Mouse (Mus musculus) retina, embryonic 14.5 days (tissue): Measurements from ENCODE around the gene Hcst.

ENCODE experiments used
- DNase-seq: peaks from one replicate; pipeline ENCODE4 v3.0.0-alpha.2; 2015; ENCODE audit warnings: low spot score

The Hcst gene

DNA sequence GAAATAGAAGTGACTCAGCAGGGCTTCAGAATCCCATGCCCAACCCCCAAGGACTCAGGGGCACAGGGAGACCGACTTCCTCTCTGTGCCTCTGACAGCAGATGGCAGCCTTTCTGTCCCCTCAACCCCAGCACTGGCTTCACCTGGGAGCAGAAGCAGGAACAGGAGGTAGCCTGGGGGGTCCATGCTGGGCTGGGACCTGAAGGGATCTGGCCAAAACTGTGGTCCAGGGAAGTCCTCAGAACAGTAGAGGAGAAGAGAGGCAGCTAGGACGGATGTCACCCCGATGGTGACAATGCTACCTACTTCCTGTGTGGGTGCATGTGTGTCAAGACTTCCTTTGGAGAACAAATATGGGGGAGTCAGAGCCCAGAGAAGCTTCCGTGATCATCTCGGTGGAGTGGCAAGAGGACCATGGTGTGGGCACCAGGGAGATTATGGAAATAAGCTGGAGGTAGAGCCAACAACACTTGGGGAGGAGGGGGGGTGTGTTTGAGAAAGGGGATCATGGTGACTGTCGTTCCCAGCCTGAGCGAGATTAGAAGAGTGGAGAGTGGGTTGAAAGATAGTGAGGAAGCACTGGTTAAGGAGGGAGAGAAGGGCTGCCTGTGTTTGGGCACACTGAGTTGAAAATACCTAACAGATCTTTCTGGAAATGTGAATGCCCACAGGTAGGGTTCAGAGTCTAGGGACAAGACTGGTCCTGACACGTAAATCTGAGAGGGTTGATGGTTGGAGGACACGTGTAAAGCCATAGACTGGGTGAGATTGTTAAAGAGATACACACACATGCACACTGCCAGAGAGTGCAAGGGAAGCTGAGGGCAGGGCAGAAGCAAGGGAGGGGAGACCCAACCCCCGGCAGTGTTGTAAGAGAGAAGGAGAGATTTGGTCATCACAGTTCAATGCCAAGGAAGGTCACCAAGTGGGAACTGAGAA, at the start of gene Hcst:
TSS of gene Hcst (minus strand) at position 294 of the 939 bp plus-strand sequence.
- DNase-seq = no peak

DNA sequence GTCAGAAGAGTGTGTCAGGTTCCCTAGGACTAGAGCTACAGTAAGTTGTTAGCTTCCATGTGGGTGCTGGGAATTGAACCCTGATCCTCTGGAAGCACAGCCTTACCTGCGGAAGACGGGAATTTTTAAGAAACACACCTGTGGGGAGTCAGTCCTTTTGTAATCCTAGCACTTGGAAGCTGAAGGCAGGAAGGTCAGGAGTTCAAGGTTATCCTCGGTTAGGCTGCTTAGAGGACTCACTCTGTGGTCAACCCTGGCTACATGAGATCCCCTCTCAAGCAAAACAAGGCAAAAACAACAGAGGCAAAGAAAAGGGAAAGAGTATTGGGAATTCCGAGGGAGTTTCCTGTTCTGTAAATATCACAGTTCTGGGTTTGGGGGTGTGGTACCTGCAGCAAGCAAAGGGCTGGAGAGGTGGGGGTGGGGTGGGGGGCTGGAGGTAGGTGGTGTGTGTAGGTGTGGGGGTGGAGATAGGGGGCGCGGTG, 45.2 kb upstream of the Hcst start:
- no peak for DNase-seq

DNA sequence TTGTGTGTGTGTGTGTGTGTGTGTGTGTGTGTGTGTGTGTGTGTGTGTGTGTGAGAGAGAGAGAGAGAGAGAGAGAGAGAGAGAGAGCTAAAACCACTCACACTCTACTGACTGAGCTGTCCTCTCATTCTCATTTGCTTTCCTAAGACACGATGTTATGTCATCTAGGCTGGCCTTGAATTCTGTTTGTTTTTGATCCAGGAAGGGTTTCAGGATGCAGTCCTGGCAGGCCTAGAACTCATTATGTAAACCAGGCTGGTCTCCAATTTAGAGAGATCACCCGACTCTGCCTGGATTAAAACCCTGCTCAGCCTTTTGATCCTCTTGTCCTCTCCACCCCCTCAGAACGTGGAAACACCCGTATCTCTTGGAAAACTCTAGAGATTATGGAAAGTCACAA, 44.3 kb upstream of the Hcst start:
- no peak for DNase-seq

DNA sequence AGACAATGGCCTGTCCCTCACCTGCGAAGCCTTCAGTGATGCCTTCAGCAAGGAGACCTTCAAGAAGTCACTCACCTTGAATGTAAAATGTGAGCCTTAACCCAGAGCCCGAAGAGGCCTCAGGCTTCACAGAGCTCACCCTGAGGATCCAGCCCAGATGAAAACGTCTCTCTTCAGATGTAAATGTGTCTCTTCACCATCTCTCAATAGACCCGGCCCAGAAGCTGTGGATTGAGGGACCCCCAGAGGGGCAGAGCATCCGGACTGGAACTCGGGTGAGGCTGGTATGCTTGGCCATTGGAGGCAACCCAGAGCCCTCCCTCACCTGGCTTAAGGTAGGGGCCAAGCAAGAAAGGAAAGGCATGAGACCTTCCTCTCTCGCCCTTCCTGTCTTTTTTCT, 43.9 kb upstream of the Hcst start:
- no peak for DNase-seq

DNA sequence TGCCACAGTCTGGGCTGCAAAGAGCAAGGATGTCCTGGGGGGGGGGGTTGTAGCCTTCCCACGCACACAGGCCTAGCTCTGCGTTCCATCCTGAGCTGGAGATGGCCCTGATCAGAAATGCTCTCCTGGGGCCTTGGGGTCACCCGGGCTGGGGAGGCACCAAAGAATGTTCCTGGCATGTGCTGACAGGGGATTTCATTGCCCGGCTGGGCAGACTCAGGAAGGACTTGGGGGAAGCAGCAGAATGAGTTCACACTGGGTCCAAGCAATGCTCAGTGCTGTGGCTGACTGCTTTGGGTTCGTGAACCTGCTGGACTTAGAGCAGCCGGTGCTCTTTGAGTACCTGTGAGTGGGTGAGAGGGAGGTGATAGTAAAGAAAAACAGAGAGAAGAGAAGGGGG, 39.8 kb upstream of the Hcst start:
- no peak for DNase-seq

DNA sequence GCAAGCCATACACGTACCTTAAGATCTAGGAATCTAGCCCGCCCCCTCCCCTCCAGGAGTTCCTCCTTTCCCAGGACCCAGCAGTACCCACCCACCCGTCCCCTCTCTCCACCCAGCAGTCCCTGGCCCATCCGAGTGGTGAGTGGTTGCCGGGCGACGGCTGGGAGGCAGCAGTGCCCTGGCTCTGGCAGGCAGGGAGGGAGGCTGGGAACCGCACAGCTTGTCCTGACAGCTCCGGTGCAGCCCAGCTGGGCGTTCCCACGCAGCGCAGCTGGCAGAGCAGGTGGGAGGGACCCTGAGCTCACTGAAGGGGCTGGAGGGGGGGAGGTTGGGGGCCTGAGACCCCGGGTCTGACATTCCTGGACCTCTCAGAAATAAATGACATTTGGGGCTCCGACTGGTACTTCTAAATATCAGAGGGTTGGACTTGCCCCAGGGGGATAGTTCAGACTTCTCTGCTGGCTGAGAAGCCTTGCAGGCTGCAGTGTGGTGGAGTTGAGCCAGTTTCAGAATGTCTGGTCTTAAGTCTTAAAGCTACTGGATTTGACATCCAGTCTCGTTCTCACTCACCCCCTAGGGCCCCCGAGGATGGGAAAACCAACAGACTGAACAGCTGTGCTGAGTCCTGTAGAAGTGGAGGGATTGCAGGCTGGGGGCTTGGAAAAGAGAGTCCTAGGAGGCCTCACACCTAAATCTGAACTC, 38.1 kb upstream of the Hcst start, which contains the start of the genes Kirrel2 and Nphs1:
TSS of gene Kirrel2 (minus strand) at position 62 of the 702 bp plus-strand sequence.
TSS of gene Nphs1 (plus strand) at position 687 of the 702 bp plus-strand sequence.
- DNase-seq = peak; percentile 74

DNA sequence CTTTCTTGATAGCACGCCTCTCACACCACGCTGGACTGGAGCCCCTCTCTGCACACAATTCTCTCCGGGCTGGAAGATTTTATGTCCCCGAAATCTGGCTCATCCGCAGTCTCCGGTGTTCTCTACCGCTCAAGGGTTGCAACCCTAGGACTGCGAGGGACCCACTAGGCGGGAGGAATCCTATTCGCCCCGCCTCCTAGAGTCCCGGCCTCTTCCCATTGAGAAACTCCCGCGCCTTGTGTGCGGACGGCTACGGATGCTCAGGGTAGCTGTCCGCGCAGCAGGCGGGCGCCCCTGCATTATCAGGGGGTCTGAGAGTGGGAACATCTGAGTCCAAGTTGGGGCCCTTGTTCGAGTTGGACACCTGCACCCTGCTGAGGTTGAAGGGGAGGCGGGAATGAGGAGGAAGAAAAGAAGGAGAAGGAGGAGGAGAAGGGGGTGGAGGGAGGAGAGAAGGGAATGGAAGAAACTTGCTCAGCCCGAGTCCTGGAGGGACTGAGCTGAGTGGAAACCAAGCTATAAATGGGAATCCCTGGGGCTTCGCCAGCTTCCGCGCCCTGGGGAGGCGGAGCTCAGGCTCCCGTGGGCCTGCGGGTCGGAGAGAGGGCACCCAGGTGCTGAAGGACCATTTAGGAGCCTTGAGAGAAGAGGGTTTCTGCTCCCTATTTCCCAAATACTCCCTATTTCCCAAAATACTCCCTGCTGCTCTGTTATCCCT, 37.4 kb upstream of the Hcst start:
- peak; percentile 21 for DNase-seq

DNA sequence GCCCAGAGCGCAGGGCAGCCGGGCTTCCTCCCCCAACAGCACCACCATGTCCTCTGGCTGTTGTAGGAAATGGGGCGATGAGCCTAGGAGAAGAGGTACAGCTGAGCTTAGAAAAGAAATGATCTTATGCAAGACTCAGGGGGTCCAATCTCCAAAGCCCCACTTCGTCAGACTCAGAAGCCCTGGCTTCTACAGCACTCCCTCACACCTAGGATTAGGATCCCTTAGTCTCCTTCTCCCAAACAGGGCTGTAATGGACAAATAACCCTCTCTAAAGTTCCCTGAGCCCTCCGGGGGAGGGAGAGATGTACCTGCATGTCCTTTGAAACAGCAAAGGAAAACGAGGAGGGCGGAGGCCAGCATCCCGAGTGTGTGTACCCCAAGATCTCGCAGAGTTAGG, 36.8 kb upstream of the Hcst start:
- DNase-seq = no peak

DNA sequence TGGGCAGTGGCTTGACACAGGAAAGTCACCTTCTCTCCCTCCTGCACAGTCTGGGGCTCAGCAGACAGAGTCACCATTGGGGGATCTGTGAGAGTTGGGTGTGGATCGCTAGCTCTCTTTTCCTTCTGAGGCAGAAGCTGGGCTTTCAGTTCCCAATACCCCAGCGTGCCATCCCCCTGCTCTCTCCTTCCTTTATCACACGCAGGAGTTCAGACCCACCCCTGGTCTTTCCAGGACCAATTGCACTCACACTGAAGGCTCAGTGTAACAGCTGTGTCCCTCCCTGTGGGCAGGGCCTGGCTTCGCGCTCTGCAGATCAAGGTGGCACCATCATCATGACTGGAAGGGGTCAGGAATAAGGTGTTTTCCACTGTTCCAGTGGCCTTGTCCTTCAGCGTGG, 34.6 kb upstream of the Hcst start:
- no peak for DNase-seq

DNA sequence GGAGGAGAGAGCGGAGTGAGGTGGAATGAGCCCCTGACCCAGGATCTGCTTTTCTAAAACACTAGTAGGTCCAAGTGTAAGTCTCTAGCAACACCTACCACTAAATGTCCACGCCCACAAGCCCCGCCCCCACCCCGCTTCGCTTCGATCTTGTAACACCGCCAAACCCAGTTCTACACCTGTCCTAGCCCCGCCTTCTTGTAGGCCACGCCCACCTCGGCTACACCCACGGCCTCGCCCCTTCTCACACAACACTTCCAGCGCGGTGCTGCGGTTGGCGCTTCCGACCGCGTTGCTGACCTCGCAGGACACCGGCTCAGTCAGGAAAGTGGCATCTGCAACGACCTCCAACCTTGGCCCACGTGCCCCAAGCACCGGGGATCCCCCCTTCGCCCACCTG, 34.1 kb upstream of the Hcst start:
- no peak for DNase-seq

DNA sequence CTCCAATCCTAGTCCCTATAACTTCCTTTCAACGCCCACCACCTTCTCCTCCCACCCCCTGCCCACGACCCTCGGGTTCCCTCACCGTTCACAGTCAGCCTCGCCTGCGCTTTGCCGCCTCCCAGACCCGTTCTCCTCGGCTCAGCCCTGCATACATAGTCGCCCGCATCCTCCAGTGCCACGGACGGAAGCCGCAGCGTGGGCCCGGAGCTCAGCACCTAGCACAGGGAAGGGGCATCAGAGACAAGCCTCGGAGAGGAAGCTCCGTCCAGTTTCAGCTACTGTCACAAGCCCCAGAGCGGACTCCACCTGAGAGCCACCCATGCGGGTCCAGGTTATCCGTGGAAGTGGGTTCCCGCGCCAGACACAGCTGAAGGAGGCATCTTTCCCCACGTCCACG, 33.7 kb upstream of the Hcst start:
- DNase-seq = no peak

DNA sequence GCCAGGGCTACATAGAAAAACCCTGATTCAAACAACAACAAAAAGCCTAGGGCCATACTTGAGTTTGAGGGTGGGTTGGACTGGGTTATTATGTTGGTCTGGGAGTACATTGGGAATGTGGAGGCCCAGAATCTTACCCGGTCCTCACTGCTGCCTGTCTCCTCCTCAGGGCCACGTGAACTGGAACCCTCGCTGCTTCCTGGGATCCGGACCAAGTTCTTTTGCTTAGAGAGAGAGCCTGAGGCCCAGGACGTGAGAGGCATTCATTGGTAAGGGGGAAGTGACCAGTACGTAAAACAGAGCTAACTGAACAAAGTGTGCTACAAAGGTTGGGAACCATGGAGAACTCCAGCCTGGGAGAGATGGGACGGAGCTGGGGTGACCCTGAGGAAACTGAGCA, 30.6 kb upstream of the Hcst start:
- DNase-seq = no peak

DNA sequence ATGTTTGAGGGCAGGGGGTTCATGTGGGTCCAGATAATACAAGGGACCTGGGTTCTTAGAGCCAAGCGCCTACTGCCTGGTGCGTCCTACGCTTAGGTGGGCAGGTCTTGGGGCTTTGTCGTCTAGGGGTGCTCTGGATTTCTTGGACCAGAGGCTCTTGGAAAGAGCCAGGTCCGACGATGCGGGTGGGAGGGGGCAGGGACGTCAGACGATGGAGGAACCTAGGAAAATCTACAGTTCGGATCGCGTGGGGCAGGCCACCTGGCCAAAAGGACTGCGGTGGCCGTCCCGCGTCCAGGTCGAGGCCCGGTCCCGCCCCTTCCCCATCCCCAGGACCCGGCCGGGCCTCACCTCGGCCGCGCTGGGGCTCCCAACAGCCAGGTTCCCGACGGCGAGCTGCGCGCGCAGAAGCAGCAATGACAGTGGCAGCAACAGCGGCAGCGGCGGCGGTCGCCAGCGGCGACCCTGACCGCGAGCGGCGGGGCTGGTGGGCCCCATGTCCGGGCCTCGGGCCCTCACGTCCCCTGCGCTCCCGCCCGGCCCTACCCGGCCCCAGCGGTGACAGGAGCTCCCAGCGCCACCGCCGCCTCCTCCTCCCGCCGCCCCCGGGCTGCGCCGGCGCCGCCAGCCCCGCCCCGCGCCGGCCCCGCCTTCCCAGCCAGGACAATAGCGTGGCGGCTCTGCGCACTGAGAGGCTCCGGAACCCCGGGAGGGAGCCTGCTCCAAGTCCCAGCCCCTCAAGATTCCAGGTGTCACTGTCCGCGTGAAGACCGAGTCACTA, 25.5 kb upstream of the Hcst start, which contains the start of gene Aplp1:
TSS of gene Aplp1 (minus strand) at position 565 of the 781 bp plus-strand sequence.
- peak; percentile 76 for DNase-seq

DNA sequence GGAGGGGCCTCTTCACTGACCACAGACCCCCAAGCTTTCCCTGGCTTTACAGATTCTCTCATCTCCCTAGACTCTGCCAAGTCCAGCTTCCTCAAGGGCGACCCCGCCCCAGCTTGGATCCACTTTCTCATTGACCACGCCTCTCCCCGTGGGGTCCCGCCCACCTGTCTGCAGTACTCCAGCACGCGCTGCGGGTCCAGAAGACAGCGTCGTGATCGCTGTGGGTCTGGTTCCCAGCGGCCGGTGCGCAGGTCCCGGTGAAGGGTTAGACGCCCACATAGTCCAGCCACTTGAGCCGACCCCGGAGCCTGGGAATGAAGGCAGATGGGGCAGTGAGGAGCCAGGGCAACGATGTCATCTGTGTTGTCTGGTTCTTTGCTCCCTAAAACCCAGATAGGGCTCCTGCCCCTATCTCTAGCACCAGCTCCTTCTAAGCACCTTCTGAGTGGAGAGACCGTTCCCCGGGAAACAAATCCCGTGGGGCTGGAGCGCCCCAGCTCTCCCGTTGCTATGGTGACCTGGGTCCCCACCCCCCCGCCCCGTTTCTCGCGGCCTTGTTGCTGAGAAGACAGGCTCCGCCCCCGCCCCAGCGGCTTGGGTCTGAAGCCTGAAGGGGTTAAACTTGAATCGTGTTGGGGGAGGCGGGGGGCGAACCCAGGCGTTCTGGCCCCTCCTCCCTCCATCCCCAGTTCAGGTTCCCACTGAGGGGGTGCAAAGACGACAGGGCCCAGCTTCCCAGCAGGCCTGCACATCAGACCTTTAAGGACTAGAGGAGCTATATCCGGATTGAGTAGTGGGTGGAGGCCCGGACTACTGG, 24.7 kb upstream of the Hcst start:
- peak; percentile 73 for DNase-seq

DNA sequence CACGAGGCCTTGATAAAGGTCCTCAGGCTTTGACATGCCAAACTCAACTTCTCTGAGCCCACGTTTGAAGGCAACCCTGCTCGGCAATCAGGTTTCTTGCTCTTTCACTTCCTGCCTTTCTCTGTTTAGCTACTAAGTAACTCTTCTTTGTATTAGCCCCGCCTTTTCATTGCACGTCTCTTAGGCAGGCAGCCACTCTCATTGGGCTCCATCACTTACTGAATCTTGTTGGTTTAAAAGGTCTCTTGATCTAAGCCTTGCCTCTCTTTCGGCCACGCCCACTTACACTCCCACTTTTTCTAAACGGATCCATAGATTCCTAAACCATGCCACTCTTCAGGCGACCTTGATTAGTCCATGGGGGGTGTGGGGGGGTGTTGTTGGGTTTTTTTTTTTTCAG, 24.0 kb upstream of the Hcst start:
- no peak for DNase-seq

DNA sequence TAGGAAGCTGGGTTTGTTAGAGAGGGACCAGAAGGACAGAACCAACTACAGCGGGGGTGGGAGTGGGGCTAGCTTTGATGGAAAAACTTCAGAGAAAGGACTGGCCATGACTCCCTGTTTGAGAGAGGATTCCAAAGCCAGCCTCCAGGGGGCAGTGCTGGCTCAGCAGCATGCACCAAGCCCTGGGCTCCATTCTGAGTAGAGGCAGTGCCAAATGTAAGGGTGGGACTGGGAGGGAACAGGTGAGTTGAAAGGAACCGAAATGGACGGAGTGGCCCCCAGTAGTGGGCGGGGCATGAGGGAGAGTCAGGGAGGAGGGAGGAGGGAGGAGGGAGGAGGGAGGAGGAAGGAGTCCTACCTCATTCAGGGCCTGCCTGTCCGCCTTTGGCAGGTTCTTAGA, 21.0 kb upstream of the Hcst start:
- DNase-seq = peak; percentile 78

DNA sequence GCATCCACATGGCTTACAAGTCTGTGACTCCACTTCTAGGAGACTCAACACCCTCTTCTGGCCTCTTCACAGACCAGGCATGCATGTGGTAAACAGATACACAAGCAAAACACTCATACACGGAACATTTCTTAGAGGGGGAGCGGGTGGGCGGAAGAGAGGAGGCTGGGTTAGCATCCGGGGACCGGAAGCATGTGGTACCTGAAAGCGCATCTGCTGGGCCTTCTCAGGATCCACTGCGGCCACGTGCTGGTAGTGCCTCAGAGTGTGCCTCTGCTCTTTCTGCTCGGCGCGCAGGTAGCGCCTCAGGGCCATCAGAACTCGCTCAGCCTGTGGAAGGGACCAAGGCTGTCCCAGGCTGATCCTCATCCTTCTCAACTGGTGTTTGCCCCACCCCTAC, 20.1 kb upstream of the Hcst start:
- DNase-seq = no peak

DNA sequence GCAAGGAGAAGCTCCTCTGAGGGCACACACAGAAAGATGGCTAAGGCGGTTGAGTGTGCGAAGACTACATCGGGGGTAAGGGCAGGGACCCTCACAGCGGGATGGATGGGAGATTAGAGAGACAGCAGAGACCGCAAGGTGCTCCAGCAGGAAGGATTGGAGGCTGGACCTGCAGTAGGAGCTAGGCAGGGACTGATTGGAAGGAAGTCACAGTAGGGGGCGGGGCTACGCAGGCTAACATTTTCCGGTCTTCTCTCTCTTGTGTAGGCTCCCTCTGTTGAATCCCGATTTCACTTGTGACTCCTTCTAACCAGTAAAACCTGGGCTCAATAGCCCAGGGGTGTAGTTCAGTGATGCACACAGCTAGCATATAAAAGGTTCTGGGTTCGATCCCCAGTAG, 17.2 kb upstream of the Hcst start:
- DNase-seq = no peak

DNA sequence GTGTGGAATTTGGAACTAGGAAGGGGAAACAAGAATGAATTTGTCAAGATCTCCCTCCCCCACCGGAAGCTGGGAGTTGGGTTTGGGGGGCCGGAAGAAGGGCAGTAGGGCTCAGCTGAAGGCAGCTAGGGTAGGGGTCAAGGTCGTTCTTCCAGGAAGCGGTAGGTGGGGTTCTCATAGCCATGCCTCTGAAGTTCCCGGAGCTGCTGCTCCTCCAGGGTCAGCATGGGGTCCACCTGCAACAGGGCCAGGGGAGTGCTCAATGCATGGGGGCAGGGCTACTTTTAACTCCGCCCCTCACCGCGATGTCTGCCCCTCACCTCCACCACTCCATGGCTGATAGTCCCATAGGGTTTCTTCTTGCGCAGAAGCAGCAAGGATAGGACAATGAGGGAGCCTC, 15.5 kb upstream of the Hcst start:
- no peak for DNase-seq

DNA sequence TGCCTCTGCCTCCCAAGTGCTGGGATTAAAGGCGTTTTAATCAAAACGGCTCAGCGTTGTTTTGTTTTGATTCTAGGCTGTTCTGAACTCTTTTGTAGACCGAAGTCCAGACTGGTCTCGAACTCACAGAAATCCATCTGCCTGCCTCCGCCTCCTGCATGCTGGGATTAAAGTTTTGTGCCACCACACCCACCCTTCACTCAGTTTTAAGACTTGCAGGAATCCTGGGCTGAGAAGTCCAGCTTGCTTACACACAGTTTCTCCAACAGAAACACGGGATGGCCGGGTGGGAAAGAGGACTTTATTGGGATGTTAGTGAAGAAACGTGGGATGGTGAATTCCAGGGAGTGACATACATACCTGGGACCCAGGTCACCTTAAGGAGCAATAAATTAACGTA, 15.0 kb upstream of the Hcst start:
- DNase-seq = no peak

DNA sequence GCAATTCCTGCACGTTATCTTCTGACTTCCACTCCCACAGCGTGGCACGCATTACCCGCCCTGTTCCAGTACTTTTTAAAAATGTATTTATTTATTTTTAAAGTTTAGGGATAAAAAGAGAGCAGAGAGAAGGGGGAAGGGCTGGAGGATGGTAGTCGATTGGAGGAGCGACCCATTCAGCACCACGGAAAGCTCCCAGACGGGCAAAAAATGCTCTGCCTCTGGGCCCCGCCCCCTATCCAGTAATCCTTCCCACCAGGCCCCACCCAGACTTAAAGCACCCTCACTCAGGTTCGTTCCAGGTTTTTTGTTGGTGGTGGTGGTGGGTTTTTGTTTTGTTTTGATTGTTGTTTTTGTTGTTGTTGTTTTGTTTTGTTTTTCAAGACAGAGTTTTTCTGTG, 14.6 kb upstream of the Hcst start:
- peak; percentile 56 for DNase-seq
